Mouse (Mus musculus) forebrain, postnatal 0 days (tissue): ENCODE measurements around the gene Bnip3. TPM values are rescaled to one million over a fixed set of nuclear protein-coding genes. Genes with fewer than 3 reads are reported as not detected.

ENCODE experiments used
- ATAC-seq: fragments of 200-750 bp; cut with Nextera tagmentation; 2 replicates; pipeline ENCODE4 v1.8.0; 2017; ENCODE audit warnings: mild to moderate bottlenecking, moderate library complexity
- DNase-seq: peaks from one replicate; pipeline ENCODE4 v3.0.0-alpha.2; 2015
- H3K27ac ChIP-seq: fragments of 300-500 bp; sonication (generic); 2 replicates; pipeline ENCODE4 v1.5.1; 2014; ENCODE audit warnings: low read depth, mild to moderate bottlenecking, antibody characterized with exemption, low read length, moderate library complexity, mixed read lengths
- H3K27me3 ChIP-seq: fragments of 300-500 bp; sonication (generic); 2 replicates; pipeline ENCODE4 v1.6.1; 2014; ENCODE audit warnings: mild to moderate bottlenecking, low read length, mixed read lengths; ENCODE audit not compliant: insufficient read depth
- H3K36me3 ChIP-seq: fragments of 300-500 bp; sonication (generic); 2 replicates; pipeline ENCODE4 v1.6.1; 2014; ENCODE audit warnings: mild to moderate bottlenecking, moderate library complexity; ENCODE audit not compliant: insufficient read depth
- H3K4me1 ChIP-seq: fragments of 300-500 bp; sonication (generic); 2 replicates; pipeline ENCODE4 v1.6.1; 2014; ENCODE audit warnings: antibody characterized with exemption; ENCODE audit not compliant: insufficient read depth
- H3K4me2 ChIP-seq: fragments of 300-500 bp; sonication (generic); 2 replicates; pipeline ENCODE4 v1.6.1; 2014; ENCODE audit warnings: low read depth, mild to moderate bottlenecking, moderate library complexity
- H3K4me3 ChIP-seq: fragments of 300-500 bp; sonication (generic); 2 replicates; pipeline ENCODE4 v1.5.1; 2014; ENCODE audit warnings: low read depth, low read length, mixed read lengths
- H3K9ac ChIP-seq: fragments of 300-500 bp; sonication (generic); 2 replicates; pipeline ENCODE4 v1.6.1; 2014; ENCODE audit warnings: mild to moderate bottlenecking
- H3K9me3 ChIP-seq: fragments of 300-500 bp; sonication (generic); 2 replicates; pipeline ENCODE4 v1.6.1; 2016; ENCODE audit warnings: low read length
- CTCF ChIP-seq: sonication (generic); IDR thresholded peaks from 2 replicates; pipeline ENCODE4 v1.5.1; 2016; ENCODE audit warnings: antibody characterized with exemption, control low read depth, low read depth
- WGBS: fragments of 180-500 bp; shearing (Covaris S2); extraction: QIAGEN DNeasy Blood & Tissue Kit; methylation state at CpG from one replicate; pipeline ENCODE4 v1.1.7; 2014; 5-methylcytosine and 5-hydroxymethylcytosine counted together
- polyA plus RNA-seq: library from polyadenylated mRNA; unstranded; fragments of >200 nt; fragmentation: Nextera tagmentation; extraction: Ambion mirVana; gene quantifications from 2 replicates; pipeline ENCODE4 v1.2.1, GENCODE M21; 2015
- total RNA-seq: library from RNA; depleted of rRNA; stranded (reverse); fragments of >200 nt; gene quantifications from 2 replicates; pipeline ENCODE4 v1.2.3, GENCODE M21; 2014; rRNA removed

The Bnip3 gene
- total and polyA plus RNA-seq, 2 experiments from 2014 or later: 108 to 145 TPM

DNA sequence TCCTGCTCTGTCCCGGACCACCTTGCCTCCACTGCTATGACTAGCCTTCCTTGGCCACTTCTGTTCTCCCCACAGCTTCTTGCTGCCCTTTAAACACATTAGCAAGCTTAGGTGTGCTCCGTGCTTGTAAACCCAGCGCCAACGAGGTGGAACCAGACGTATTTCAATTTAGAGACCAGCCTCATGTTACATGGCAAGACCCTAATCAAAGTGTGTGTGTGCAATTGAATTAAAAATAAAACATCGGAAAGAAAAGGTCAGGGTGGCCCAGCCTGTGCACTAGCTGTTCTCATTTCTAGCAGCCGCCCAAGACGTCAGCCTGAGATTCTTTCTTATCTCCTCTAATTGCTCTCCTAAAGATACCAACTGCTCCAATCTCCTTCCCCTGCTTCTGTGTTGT lies 64.2 kb downstream of the Bnip3 start:
- Histone ChIP-seq H3K9me3 (no peaks in the 10 kb centered on the region), H3K9ac (peak overlapping the region; percentile 93), H3K4me2 (peak overlapping the region; percentile 88), H3K27me3 (no peaks in the 10 kb centered on the region), H3K36me3 (peaks cover 10% of the 10 kb centered on the region; the same call in 1 of the 2 replicates), H3K27ac (peak overlapping the region; percentile 54), H3K4me1 (peaks cover 39% of the 10 kb centered on the region), H3K4me3 (peak overlapping the region; percentile 99)
- DNase-seq (no peak), ATAC-seq (no peak)
- 40% methylated on average over 8 of the region's 8 CpGs for WGBS
- no peak for TF ChIP-seq CTCF

DNA sequence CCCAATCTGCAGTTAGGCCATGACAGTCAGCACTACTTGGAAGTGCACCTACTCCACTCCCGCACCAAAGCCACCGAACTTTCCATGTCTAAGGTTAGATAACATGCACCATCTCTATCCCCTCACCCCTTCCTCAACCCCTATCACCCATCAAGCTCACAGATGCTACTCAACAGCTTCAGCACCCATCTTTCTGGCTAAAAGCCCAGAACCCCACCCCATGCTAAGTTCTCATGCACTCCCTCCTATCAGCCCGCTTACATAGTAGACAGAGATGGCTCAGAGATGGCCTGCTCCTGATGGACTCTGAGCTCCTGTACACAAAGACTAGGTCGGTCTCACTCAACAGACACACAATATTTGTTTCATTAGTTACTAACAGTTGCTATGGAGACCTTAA lies 65.9 kb downstream of the Bnip3 start:
- no peak for TF ChIP-seq CTCF
- Histone ChIP-seq H3K4me1 (peaks cover 37% of the 10 kb centered on the region), H3K27ac (no peak overlapping the region), H3K4me3 (no peak overlapping the region), H3K9ac (0 out of 2 replicates have a peak overlapping the region, but pooled peaks have one; percentile 10), H3K27me3 (no peaks in the 10 kb centered on the region), H3K9me3 (no peaks in the 10 kb centered on the region), H3K4me2 (peak overlapping the region; percentile 88), H3K36me3 (0 out of 2 replicates have a peak, but pooled peaks cover 2% of the 10 kb centered on the region)
- no peak for ATAC-seq
- WGBS: 88% methylated on average over 4 of the region's 4 CpGs
- no peak for DNase-seq

GRCm38 (mm10) chr7:138841436-138842151 lies 67.7 kb downstream of the Bnip3 start:
- Histone ChIP-seq H3K27me3 (no peaks in the 10 kb centered on the region), H3K36me3 (peaks cover 1% of the 10 kb centered on the region; the same call in 1 of the 2 replicates), H3K27ac (peak overlapping the region; percentile 66), H3K9me3 (no peaks in the 10 kb centered on the region), H3K4me1 (peaks cover 29% of the 10 kb centered on the region), H3K4me3 (no peak overlapping the region), H3K4me2 (no peak overlapping the region), H3K9ac (no peak overlapping the region)
- ATAC-seq (peak; percentile 12; the same call in 1 of the 2 replicates), DNase-seq (no peak)
- TF ChIP-seq CTCF: 0 out of 2 replicates have a peak, but pooled peaks have one; percentile 6
- WGBS: 78% methylated on average over 3 of the region's 3 CpGs

Other genes starting within 250 kb of the Bnip3 start
- gene Ppp2r2d, start 63.4 kb downstream of the Bnip3 start, total RNA-seq: 115 TPM in 2 replicates
- 90.3 and 99.4 TPM in 2 replicates for gene Ppp2r2d, start 63.4 kb downstream of the Bnip3 start, polyA plus RNA-seq
- 34.8 and 35.1 TPM in 2 replicates for gene Mapk1ip1, start 63.2 kb downstream of the Bnip3 start, total RNA-seq
- gene Mapk1ip1, start 63.2 kb downstream of the Bnip3 start, polyA plus RNA-seq: 31.9 and 34.1 TPM in 2 replicates
- gene Jakmip3, start 31.2 kb upstream of the Bnip3 start, total RNA-seq: 13.9 and 15.8 TPM in 2 replicates
- 3.1 and 5.7 TPM in 2 replicates for gene Jakmip3, start 31.2 kb upstream of the Bnip3 start, polyA plus RNA-seq
- gene Dpysl4, start 176.5 kb upstream of the Bnip3 start, total RNA-seq: 121 and 125 TPM in 2 replicates
- gene Dpysl4, start 176.5 kb upstream of the Bnip3 start, polyA plus RNA-seq: 112 and 142 TPM in 2 replicates